Mouse (Mus musculus) myocyte (in vitro differentiated cells): ENCODE results near the gene Nudt15.

ENCODE experiments used
- TCF12 ChIP-seq: IDR thresholded peaks from one replicate; pipeline ENCODE4 v1.6.1; 2011; ENCODE audit warnings: mild to moderate bottlenecking, control low read depth; ENCODE audit not compliant: poor library complexity, insufficient read depth, severe bottlenecking
- USF1 ChIP-seq: IDR thresholded peaks from one replicate; pipeline ENCODE4 v1.6.1; 2011; ENCODE audit warnings: low read depth, mild to moderate bottlenecking, control low read depth, moderate library complexity

- no peak for TF ChIP-seq TCF12
- no peak for TF ChIP-seq USF1
These were observed 46.3 kb downstream of the Nudt15 start for GRCm38 (mm10) chr14:73501721-73502120.
